Mouse (Mus musculus) bone marrow macrophage, adult 2 months (primary cell): ENCODE measurements at regions not wholly inside any gene's neighbourhood (a gene's known extent, or its start where the extent isn't known, plus 50 kb on each side); places are given as distances from the start of the nearest gene placed in this dataset.

Experiments
- CTCF ChIP-seq: IDR thresholded peaks from 2 replicates; pipeline ENCODE4 v1.5.1; 2012; ENCODE audit warnings: low read depth, mild to moderate bottlenecking, low read length, moderate library complexity
- POLR2A ChIP-seq: IDR thresholded peaks from 2 replicates; pipeline ENCODE4 v1.6.1; 2012; ENCODE audit warnings: mild to moderate bottlenecking, low read depth, low read length, borderline replicate concordance

- TF ChIP-seq CTCF, result no peak
- TF ChIP-seq POLR2A, result no peak
Measured at GRCm38 (mm10) chr11:63409431-63409830, 280.6 kb downstream of the Pmp22 start.
